Mouse (Mus musculus) embryonic fibroblast, embryonic 13.5 days (primary cell): ENCODE measurements around the gene Rab31. TPM values are rescaled to one million over a fixed set of nuclear protein-coding genes. Genes with fewer than 3 reads are reported as not detected.

Experiments
- H3K27ac ChIP-seq: 2 replicates; pipeline ENCODE4 v1.5.1; 2012; ENCODE audit warnings: low read length, control low read depth, inconsistent platforms; ENCODE audit not compliant: insufficient read depth
- H3K4me1 ChIP-seq: 2 replicates; pipeline ENCODE4 v1.6.1; 2011; ENCODE audit warnings: low read length; ENCODE audit not compliant: control insufficient read depth, insufficient read depth
- H3K4me3 ChIP-seq: 2 replicates; pipeline ENCODE4 v1.5.1; 2011; ENCODE audit warnings: mild to moderate bottlenecking, control low read depth, low read length; ENCODE audit not compliant: insufficient read depth
- CTCF ChIP-seq: IDR thresholded peaks from 2 replicates; pipeline ENCODE4 v1.5.1; 2011; ENCODE audit warnings: mild to moderate bottlenecking, control low read depth, low read length, moderate library complexity, borderline replicate concordance; ENCODE audit not compliant: insufficient read depth
- POLR2A ChIP-seq: IDR thresholded peaks from 2 replicates; pipeline ENCODE4 v1.6.1; 2011; ENCODE audit warnings: low read depth, mild to moderate bottlenecking, control low read depth, low read length, moderate library complexity
- polyA plus RNA-seq: library from polyadenylated mRNA; stranded (reverse); fragments of >200 nt; gene quantifications from 2 replicates; pipeline ENCODE4 v1.2.4, GENCODE M21; 2011; ENCODE audit warnings: low read depth; ENCODE audit not compliant: missing spikeins, insufficient read length

The Rab31 gene
- polyA plus RNA-seq, 1 experiment: 57.7 TPM

DNA sequence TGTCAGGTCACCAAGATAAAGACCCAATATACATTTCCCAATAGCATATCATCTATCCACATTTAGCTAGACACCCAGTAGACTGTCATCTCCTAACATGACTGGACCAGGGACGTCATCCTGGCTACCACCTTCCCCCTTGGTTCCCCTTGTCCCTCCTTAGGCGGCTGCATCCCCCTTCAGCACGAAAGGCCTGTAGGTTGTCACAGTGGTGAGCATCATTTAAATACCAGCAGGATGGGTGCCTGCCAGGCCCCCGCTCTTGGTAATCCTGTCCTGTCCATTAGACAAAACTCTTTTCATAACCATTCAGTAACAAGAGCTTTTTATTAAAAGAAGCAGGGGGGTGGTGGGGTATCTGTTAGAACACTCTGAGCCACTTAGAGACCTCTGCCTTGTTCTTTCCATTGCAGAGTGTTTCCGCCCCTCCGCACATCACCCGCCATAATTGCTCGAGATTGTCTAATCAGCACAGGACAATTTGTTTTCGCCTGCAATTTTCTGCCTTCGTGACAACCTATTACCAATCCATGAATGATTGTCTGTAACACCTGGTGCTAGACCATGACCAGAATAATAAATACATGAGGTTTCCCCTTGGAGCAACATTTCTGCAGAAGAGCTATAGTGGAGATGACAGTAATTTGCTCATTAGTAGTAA is 30.2 kb downstream of the Rab31 start:
- H3K4me3 ChIP-seq: no peak overlapping the region
- TF ChIP-seq POLR2A (no peak), CTCF (no peak)
- peaks cover 7% of the 10 kb centered on the region; the same call in 1 of the 2 replicates for H3K4me1 ChIP-seq
- no peak overlapping the region for H3K27ac ChIP-seq

DNA sequence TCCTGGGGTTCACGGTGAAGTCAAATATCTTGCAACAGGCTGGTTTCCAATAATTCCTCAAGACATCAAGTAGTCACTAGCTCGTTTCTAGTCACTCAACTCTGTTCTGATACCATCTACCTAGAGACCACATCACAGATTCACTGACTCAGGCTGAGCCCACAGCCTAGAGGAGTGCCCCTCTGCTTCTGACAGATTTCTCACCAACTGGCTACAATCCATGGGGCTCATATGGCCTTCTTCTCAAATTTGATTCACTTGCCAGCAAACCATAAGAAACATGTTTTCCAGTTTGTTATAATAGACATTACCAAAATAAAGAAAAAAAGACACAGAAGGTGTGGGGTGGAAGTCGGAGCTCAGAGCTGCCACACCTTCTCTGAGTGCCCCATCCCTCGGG is 31.0 kb downstream of the Rab31 start:
- TF ChIP-seq POLR2A: no peak
- Histone ChIP-seq H3K4me3 (no peak overlapping the region), H3K4me1 (peaks cover 7% of the 10 kb centered on the region; the same call in 1 of the 2 replicates), H3K27ac (no peak overlapping the region)

DNA sequence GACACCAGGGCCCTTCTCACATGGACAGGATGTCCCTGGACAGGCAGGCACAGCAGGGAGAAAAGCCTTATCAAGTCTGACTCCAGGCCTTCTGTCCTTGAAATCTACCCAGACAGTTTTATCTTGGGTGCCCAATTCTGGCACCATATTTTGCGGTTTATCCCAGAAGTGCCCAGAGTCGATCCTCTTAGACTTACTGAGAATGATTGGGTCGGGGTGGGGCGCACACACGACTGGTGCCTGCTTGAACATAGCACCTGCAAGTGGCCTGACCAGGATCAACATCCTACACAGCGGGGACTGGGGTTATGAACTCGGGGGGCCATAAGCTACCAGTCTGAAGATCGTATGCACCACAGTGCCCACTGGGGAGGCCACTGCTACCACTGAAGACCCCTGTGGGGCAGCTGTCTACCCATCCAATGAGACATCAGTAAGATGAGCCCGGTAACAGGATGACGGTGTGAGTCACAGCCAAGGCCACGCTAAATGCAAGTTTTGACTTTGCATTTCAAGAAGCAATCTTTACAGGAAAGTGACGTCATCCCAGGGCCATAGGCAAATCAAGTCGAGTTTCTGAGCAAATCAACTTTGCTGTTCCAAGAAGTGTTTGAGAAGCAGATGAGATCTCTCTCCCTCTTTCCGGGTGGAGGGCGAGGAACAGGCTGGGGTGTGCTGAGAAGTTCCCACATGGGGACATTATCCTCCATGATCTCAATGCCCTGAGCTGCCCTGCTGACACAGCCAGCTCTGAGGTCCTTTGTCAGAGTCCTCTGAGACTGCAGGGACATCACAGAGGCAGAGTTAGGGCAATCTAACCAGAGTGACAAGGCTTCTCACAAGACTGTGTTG is 32.5 kb downstream of the Rab31 start:
- TF ChIP-seq POLR2A: no peak
- TF ChIP-seq CTCF: no peak
- peaks cover 7% of the 10 kb centered on the region; the same call in 1 of the 2 replicates for H3K4me1 ChIP-seq

DNA sequence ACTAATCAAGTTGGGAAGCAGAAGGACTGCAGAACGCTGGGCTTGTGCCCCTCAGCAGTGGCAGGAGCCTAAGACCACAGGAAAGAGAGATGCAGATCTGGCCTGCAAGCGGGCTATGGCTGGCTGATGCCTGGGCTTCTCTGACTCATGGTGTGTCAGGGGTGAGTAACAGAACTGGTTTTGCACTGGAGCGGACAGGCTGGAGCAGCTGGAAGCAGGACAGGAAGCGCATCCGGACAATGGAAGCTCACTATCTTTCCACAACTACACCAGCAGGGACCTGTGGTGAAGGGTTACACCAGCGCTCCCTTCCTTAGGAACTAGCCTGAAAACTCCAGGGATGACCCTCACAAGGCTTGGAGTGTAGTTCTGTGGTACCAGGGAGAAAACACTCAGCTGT is 34.9 kb downstream of the Rab31 start:
- Histone ChIP-seq H3K4me1 (peaks cover 7% of the 10 kb centered on the region; the same call in 1 of the 2 replicates), H3K27ac (peak overlapping the region; percentile 79), H3K4me3 (no peak overlapping the region)
- TF ChIP-seq POLR2A (no peak), CTCF (no peak)

More for the DNA sequence above, 32.5 kb downstream of the Rab31 start:
- peak overlapping the region; percentile 34; the same call in 1 of the 2 replicates for H3K27ac ChIP-seq
- H3K4me3 ChIP-seq: no peak overlapping the region

DNA sequence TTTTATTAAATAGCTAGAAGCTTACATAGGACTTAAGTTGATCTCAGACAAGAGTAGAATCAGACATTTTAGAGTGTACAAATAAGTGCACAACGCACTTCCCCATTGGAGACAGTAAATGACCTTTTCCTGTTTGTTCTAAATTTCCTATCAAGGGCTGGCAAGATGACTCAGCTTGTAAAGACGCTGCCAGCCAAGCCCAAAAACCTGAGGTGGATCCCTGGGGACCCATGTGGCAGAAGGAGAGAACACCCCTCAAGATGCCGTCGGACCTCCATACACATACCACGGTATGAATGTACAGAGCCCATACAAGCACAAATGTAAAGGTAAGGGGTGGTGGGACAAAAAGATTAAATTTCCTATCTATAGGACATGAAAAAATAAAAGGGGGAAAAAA is 35.4 kb downstream of the Rab31 start:
- Histone ChIP-seq H3K4me1 (peaks cover 7% of the 10 kb centered on the region; the same call in 1 of the 2 replicates), H3K4me3 (no peak overlapping the region), H3K27ac (peak overlapping the region; percentile 60)
- no peak for TF ChIP-seq CTCF
- no peak for TF ChIP-seq POLR2A

DNA sequence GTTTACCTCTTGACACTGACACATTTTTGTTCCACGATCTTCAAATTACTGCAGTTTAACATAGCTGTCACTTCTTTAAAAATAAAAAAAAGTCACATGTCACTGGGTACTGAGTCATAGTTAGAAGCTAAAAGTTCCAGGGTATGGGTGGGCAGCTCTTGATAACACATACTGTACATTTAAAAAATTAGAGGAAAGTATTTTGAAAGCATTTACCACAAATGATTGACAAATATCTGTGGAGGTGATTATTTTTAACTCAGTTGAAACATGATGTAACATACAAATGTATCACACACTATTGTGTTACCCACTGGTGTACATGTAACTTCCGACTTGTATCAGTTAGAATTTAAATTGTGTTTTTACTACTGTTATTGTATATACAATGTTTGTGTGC is 37.5 kb downstream of the Rab31 start:
- TF ChIP-seq POLR2A (no peak), CTCF (no peak)
- H3K27ac ChIP-seq: no peak overlapping the region
- no peak overlapping the region for H3K4me3 ChIP-seq
- peaks cover 2% of the 10 kb centered on the region; the same call in 1 of the 2 replicates for H3K4me1 ChIP-seq

DNA sequence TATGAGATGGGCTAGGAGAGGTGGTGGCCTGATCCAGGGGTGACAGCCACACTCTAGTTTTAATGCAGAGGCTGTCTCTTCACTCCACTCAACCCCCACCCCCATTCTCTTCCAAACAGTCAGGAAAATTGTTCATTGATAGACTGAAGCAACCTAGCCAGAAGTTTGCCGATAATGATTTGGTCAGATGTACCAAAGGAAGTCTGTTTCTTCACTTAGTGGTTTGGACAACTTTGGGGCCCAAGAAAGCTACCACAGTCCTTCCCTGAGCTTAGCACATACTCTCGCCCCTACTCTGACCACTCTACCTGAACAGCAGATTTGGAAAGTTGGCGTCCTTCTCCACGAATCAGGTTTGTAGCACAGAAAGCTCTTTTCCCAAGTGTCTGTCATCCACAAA is 39.9 kb downstream of the Rab31 start:
- no peak overlapping the region for H3K4me3 ChIP-seq
- TF ChIP-seq POLR2A (no peak), CTCF (no peak)
- no peaks in the 10 kb centered on the region; the same call in 1 of the 2 replicates for H3K4me1 ChIP-seq
- no peak overlapping the region for H3K27ac ChIP-seq

DNA sequence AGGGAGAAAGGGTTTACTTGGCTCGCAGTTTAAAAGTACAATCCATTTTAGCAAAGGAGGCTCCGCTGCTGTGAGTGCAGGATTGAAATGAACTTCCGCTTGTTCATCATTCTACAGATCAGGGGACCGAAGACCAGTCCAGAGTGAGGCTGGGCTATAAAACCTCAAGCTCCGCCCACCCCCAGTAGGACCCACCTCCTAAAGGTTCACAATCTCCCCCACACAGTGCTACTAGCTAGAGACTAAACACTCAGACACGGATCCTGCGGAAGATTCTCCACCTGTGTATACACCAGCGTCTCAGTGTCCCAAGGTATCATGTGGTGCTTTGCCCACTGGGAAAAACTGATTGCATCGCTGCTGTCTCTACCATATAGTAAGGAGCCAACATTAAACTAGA is 40.8 kb downstream of the Rab31 start:
- H3K4me3 ChIP-seq: no peak overlapping the region
- TF ChIP-seq CTCF (no peak), POLR2A (no peak)
- H3K4me1 ChIP-seq: peaks cover 3% of the 10 kb centered on the region
- H3K27ac ChIP-seq: no peak overlapping the region

DNA sequence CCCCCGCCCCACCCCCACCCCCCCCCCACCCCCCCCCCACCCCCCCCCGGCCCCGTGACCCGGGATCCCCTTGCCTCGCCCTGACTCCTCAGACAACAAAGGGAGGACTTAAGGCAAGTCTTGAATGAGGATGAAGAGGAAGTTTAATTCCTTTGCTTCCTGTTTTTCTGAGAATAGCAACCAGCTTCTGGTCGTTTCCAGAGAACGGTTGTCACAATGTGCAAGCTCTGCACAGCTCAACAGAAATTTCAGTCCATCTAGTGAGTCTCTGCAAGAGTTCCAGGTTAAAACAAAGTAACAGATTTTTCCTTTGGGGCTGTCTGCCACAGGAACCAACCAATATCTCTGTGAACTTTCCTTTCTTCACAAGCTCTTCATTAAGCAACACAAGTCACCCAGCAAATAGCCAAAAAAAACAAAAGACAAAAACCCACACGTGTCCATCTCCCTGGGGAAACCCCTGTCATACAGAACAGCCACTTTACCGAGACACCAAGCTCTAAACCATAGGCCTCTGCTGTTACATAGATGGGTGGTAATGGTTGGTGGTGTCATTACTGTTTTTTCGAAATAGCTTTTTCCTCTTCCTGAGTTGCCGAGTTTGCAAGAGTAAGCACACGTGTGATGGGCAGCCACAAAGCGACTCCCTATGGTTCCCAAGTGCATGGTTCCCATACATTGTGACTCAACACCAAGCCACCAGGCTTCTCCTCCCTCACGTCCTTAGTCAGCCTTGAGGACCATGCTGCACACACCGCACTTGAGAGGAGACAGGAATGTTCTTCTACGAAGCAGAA is 42.4 kb downstream of the Rab31 start:
- Histone ChIP-seq H3K4me3 (no peak overlapping the region), H3K27ac (no peak overlapping the region), H3K4me1 (peaks cover 3% of the 10 kb centered on the region)
- TF ChIP-seq POLR2A (no peak), CTCF (no peak)
